Mouse (Mus musculus) lung, adult 2 months (tissue): ENCODE measurements around the gene Gm10273.

ENCODE experiments used
- CTCF ChIP-seq: fragments of 200-500 bp; IDR thresholded peaks from 2 replicates; pipeline ENCODE4 v1.5.1; 2011; ENCODE audit warnings: mild to moderate bottlenecking, low read length, control low read depth; ENCODE audit not compliant: insufficient read depth
- POLR2A ChIP-seq: fragments of 200-500 bp; IDR thresholded peaks from 2 replicates; pipeline ENCODE4 v1.6.1; 2011; ENCODE audit warnings: low read depth, mild to moderate bottlenecking, control low read depth, low read length, borderline replicate concordance; ENCODE audit errors: extremely low read depth

- TF ChIP-seq CTCF (no peak), POLR2A (peak; percentile 22; the same call in 1 of the 2 replicates)
These were observed 29.9 kb downstream of the Gm10273 start for GRCm38 (mm10) chr10:59425369-59425768.
